Mouse (Mus musculus): ENCODE measurements at regions not wholly inside any gene's neighbourhood (a gene's known extent, or its start where the extent isn't known, plus 50 kb on each side); places are given as distances from the start of the nearest gene placed in this dataset.

- DNase-seq: no peak
Observed at GRCm38 (mm10) chr13:72358243-72358904, 270.2 kb upstream of the Irx2 start.

GRCm38 (mm10) chr13:72365534-72366271 is 262.9 kb upstream of the Irx2 start:
- no peak for DNase-seq

GRCm38 (mm10) chr13:72366281-72366680 is 262.3 kb upstream of the Irx2 start:
- no peak for DNase-seq

GRCm38 (mm10) chr13:72370131-72370530 is 258.5 kb upstream of the Irx2 start:
- DNase-seq: no peak

- DNase-seq: no peak
Observed at GRCm38 (mm10) chr13:72370997-72371396, 257.6 kb upstream of the Irx2 start.

GRCm38 (mm10) chr13:72393366-72393765 is 235.3 kb upstream of the Irx2 start:
- DNase-seq: no peak

- no peak for DNase-seq
Observed at GRCm38 (mm10) chr13:72400677-72401076, 227.9 kb upstream of the Irx2 start.

GRCm38 (mm10) chr13:72409238-72409965 is 219.2 kb upstream of the Irx2 start:
- DNase-seq: no peak

- no peak for DNase-seq
Observed at GRCm38 (mm10) chr13:72412656-72413055, 216.0 kb upstream of the Irx2 start.

- DNase-seq: no peak
Observed at GRCm38 (mm10) chr13:72416981-72417380, 211.6 kb upstream of the Irx2 start.

GRCm38 (mm10) chr13:72417816-72418215 is 210.8 kb upstream of the Irx2 start:
- DNase-seq: no peak

GRCm38 (mm10) chr13:72418285-72418684 is 210.3 kb upstream of the Irx2 start:
- DNase-seq: no peak

GRCm38 (mm10) chr13:72419532-72419931 is 209.1 kb upstream of the Irx2 start:
- DNase-seq: no peak

- DNase-seq: no peak
Observed at GRCm38 (mm10) chr13:72425917-72426316, 202.7 kb upstream of the Irx2 start.

- no peak for DNase-seq
Observed at GRCm38 (mm10) chr13:72445336-72445735, 183.3 kb upstream of the Irx2 start.

- DNase-seq: no peak
Observed at GRCm38 (mm10) chr13:72448458-72449058, 180.1 kb upstream of the Irx2 start.

- DNase-seq: no peak
Observed at GRCm38 (mm10) chr13:72495353-72495752, 133.3 kb upstream of the Irx2 start.

- no peak for DNase-seq
Observed at GRCm38 (mm10) chr13:72497036-72497435, 131.6 kb upstream of the Irx2 start.

GRCm38 (mm10) chr13:72497521-72497920 is 131.1 kb upstream of the Irx2 start:
- DNase-seq: no peak

- DNase-seq: no peak
Observed at GRCm38 (mm10) chr13:72505954-72506353, 122.7 kb upstream of the Irx2 start.

GRCm38 (mm10) chr13:72538633-72539032 is 90.0 kb upstream of the Irx2 start:
- DNase-seq: no peak

- no peak for DNase-seq
Observed at GRCm38 (mm10) chr13:72541706-72542105, 86.9 kb upstream of the Irx2 start.

- no peak for DNase-seq
Observed at GRCm38 (mm10) chr13:72557951-72558350, 70.7 kb upstream of the Irx2 start.

Measured in cerebellum, adult 9-10 months (tissue).